Mouse (Mus musculus): ENCODE results near the gene Scnm1.

The Scnm1 gene

DNA sequence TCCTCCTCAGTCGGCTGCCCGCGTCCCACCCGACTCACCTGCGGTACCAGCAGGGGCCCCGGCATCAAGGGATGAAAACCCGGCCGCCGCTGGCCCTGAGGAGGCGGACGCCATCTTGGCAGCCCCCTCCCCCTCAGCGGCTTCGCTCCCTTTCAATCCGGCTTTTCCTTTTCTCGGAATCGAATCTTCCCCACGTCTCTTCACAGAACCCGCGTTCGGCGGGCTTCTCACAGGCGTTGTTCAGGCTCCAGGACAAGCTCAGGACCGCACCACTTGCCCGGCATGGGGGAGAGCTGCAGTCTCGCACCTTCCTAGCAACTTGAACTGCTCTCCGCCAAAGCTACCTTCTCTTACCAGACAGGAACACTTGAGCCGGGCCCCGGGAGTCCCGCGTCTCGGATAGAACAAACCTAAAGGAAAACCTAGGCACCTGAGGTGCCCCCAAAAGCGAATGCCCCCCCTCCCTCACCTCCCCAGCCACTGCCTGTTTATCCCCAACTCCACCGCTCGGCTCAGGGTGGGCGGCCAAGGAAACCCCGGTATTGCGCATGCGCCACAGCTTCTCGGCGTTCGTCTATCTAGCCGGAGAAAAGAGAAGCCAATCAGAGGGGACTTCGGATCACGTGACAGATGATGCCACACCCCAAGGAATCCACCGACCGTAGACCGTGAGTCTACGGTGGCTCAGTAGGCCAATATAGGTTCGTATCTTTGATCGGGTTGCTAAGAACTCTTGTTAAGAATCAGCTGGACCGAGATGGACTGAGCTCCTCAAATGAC lies 27.3 kb downstream of the Scnm1 start, which contains the start of gene Pip5k1a:
Gene Pip5k1a, minus strand, starts transcription at position 593 of the 780 bp plus-strand sequence.
- DNase-seq = peak; percentile 92 to 94

DNA sequence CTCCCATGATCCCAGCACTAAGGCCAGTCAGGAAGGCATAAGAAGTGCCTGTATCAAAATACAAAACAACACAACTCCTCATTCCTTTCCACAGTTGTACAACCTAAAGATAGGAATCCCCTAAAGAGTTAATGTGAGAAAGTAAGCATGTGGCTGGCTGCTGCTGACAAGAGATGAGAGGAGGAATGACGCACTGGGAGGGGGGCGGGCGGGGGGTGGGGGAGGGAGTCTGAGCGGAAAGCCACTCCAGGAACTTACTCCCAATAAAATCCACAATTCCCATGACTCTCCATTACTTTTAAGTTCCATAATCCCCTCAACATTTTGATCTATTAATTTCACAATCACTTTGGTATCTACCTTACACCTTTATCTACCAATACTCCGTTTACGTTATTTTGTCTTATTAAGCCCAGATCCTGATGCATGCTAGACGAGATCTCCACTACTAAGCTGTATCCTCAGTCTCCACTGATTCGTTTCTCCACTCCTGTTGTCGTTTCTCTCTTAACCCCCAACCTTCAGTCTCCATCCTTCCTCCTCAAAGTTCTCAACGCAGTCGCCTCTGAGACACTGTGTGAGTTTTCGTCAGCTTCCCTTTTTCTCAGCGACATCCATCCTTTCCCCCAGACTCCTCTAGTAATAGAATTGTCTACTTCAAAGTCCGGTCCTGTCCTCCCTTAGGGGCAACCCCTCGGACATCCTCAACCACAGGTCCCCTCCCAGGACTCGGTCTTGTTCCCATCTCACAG lies 28.0 kb downstream of the Scnm1 start:
- DNase-seq = no peak

DNA sequence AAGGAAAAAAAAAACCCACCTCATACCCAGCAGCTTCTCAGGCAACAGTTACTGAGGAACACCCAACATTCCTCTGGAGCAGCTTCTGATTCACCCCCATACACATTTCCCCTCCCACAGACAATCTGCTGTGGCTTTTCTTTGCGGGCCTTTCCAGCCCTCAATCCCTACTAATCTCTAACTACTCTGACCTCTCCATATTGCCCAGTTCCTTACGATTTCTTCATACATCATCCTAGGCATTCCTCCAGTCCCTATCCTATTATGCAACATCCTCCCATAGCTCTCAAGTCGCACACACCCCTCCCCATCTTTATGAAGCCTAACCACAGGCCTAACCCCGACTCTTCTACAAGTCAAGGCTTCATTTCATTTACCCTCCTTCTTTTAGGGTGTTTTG lies 28.7 kb downstream of the Scnm1 start:
- DNase-seq = no peak

DNA sequence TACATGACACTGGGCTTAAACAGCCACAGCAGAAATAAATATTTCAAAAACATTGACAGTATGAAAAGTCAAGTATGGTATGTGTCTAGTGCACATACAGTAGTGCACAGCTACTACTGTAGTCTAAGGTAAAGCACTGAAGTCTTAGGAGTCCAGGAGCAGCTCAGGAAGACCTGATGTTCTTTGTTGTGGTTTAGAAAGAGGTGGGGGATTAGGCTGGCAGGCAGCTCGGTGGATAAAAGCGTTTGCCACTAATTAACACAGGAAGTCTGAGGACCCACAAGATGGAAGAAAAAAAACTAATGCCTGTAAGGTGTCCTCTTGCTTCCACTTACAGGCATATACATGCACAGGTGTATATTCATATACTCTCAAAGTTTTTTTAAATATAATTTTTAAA lies 33.0 kb downstream of the Scnm1 start:
- DNase-seq = no peak

DNA sequence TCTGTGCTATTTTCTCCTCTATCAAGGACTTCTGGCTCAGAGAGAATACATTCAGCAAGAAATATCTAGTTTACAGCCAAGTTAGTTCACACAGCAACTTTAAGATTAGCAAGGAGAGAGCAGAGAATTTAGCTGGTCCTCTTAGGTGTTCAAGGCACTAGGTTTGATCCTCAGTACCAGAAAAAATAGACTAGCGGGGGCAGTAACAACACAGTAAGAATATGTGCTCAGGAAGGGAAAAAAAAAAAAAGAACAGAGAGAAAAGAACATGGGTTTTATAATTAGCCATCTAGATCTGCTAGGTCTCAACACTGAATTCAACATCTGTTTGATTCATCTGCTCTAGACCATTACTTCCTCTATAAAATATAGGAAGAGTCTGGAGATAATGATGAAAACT lies 45.7 kb downstream of the Scnm1 start:
- no peak for DNase-seq

Data from B cell, adult 2 months (primary cell).